Mouse (Mus musculus): ENCODE data around the gene Lrrk1.

- TF ChIP-seq CTCF (IDR thresholded peaks at IDR 0.05; ENCODE audit: low read depth) (no peak), EP300 (IDR thresholded peaks at IDR 0.05; ENCODE audit: low read depth) (no peak)
These were observed 39.4 kb upstream of the Lrrk1 start, which contains the start of gene Aldh1a3 for GRCm38 (mm10) chr7:66427437-66428161.

Data from liver, postnatal 0 days (tissue).